Mouse (Mus musculus): ENCODE data around the gene 2010111I01Rik.
A peak's percentile ranks its signal among the peaks of the same experiment; 100 is the strongest.

DNA sequence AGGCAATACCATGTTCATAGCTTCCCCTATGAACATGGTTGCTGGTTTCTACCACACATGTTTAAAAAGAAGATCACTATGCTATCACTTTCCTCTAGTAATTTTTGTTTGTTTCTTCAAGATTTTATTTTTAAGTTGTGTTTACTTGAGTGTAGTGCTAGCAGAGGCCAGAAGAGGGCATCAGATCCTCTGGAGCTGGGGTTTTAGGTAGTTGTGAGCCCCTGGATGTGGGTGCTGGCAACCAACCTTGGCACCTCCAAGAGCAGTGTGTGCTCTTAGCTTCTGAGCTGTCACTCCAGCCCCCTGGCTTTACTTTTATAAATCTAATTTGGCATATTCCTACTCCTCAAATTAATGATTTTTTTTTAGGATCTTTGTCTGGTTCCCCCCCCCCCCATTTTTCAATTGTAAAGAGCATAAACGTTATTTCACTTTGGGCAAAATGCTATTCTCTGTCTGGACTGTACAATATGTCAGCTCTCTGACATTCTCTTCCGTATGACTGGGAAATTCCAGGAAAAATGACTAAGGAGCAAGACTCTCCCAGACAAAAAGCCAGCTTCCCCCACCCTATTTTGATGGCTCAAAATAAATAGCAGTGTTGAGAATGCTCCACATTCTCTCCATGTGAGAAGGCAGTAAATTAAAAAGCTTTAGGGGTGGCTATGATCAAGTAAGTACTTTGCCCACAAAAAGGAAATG, 81.0 kb downstream of the 2010111I01Rik start:
- TF ChIP-seq CTCF (conservative IDR thresholded peaks at IDR 0.05 in 1 of 2, IDR thresholded peaks at IDR 0.05 in 1 of 2; ENCODE audit: low read depth in 2 of 2, low read length in 2 of 2) (peak in 1 of 2 experiments; percentile 23; a peak in 1 of 4 replicates), MEF2A (IDR thresholded peaks at IDR 0.05; ENCODE audit: borderline replicate concordance, low read depth, low read length) (no peak), CHD2 (IDR thresholded peaks at IDR 0.05; ENCODE audit: low read length) (no peak), RCOR1 (conservative IDR thresholded peaks at IDR 0.05; ENCODE audit: low read depth, low read length) (no peak), MAX (IDR thresholded peaks at IDR 0.05; ENCODE audit: low read length) (no peak), E2F4 (IDR thresholded peaks at IDR 0.05; ENCODE audit: insufficient replicate concordance, low read depth, low read length) (no peak), EP300 (IDR thresholded peaks at IDR 0.05; ENCODE audit: low read length) (no peak), TCF12 (IDR thresholded peaks at IDR 0.05; ENCODE audit: low read depth, low read length) (no peak), POLR2A (IDR thresholded peaks at IDR 0.05; ENCODE audit: low read depth, low read length) (no peak), TBP (conservative IDR thresholded peaks at IDR 0.05; ENCODE audit: low read depth, low read length) (no peak), USF1 (IDR thresholded peaks at IDR 0.05; ENCODE audit: low read depth, low read length) (no peak), GABPA (IDR thresholded peaks at IDR 0.05; ENCODE audit: insufficient replicate concordance, low read depth, low read length) (no peak)

Data from CH12.LX (cell line).